Mouse (Mus musculus): Measurements from ENCODE around the gene Fam189a2. TPM values are rescaled to one million over a fixed set of nuclear protein-coding genes. Genes with fewer than 3 reads are reported as not detected.
A peak's percentile ranks its signal among the peaks of the same experiment; 100 is the strongest.

Gene Fam189a2
- polyA plus RNA-seq, 1 experiment from 2014 or later, result 1.5 TPM

GRCm38 (mm10) chr19:24050514-24050913, 19.7 kb upstream of the Fam189a2 start:
- 53% methylated on average over 2 of the region's 2 CpGs for WGBS

GRCm38 (mm10) chr19:24049329-24049728, 18.5 kb upstream of the Fam189a2 start:
- no peaks in the 10 kb centered on the region for H3K27me3 ChIP-seq
- no peak overlapping the region for H3K4me3 ChIP-seq
- H3K9ac ChIP-seq, result no peak overlapping the region
- peak overlapping the region; percentile 57 for H3K27ac ChIP-seq
- no peak overlapping the region for H3K4me2 ChIP-seq
- peaks cover 40% of the 10 kb centered on the region for H3K4me1 ChIP-seq
- peak; percentile 44; the same call in 1 of the 2 replicates for ATAC-seq (ENCODE audit: borderline replicate concordance, extremely low read depth, low FRiP score, low TSS enrichment)
- no peaks in the 10 kb centered on the region for H3K9me3 ChIP-seq
- WGBS, result 47% methylated on average over 3 of the region's 3 CpGs
- no peaks in the 10 kb centered on the region for H3K36me3 ChIP-seq

More at GRCm38 (mm10) chr19:24050514-24050913, 19.7 kb upstream of the Fam189a2 start:
- Histone ChIP-seq H3K9ac (no peak overlapping the region), H3K36me3 (no peaks in the 10 kb centered on the region), H3K4me3 (no peak overlapping the region), H3K9me3 (no peaks in the 10 kb centered on the region), H3K27me3 (no peaks in the 10 kb centered on the region), H3K27ac (peak overlapping the region; percentile 57; the same call in 1 of the 2 replicates), H3K4me2 (no peak overlapping the region), H3K4me1 (peaks cover 50% of the 10 kb centered on the region)
- no peak for ATAC-seq (ENCODE audit: borderline replicate concordance, extremely low read depth, low FRiP score, low TSS enrichment)

- Histone ChIP-seq H3K4me2 (peak overlapping the region; percentile 17), H3K27me3 (no peaks in the 10 kb centered on the region), H3K27ac (peak overlapping the region; percentile 65), H3K9me3 (no peaks in the 10 kb centered on the region), H3K4me3 (no peak overlapping the region), H3K4me1 (peaks cover 28% of the 10 kb centered on the region), H3K36me3 (no peaks in the 10 kb centered on the region), H3K9ac (no peak overlapping the region)
- 47% methylated on average over 10 of the region's 10 CpGs for WGBS
- peak; percentile 41; the same call in 1 of the 2 replicates for ATAC-seq (ENCODE audit: borderline replicate concordance, extremely low read depth, low FRiP score, low TSS enrichment)
These were observed 15.7 kb upstream of the Fam189a2 start for GRCm38 (mm10) chr19:24046395-24046993.

GRCm38 (mm10) chr19:24042387-24042786, 11.6 kb upstream of the Fam189a2 start:
- H3K27me3 ChIP-seq, result no peaks in the 10 kb centered on the region
- no peak overlapping the region for H3K9ac ChIP-seq
- no peaks in the 10 kb centered on the region for H3K9me3 ChIP-seq
- H3K27ac ChIP-seq, result no peak overlapping the region
- H3K4me1 ChIP-seq, result peaks cover 16% of the 10 kb centered on the region
- 66% methylated on average over 2 of the region's 2 CpGs for WGBS
- H3K36me3 ChIP-seq, result no peaks in the 10 kb centered on the region
- ATAC-seq (ENCODE audit: borderline replicate concordance, extremely low read depth, low FRiP score, low TSS enrichment), result no peak
- no peak overlapping the region for H3K4me3 ChIP-seq
- no peak overlapping the region for H3K4me2 ChIP-seq

GRCm38 (mm10) chr19:24039061-24039853, 8.4 kb upstream of the Fam189a2 start:
- Histone ChIP-seq H3K36me3 (no peaks in the 10 kb centered on the region), H3K4me3 (no peak overlapping the region), H3K4me1 (peaks cover 9% of the 10 kb centered on the region), H3K27ac (no peak overlapping the region), H3K4me2 (no peak overlapping the region), H3K27me3 (no peaks in the 10 kb centered on the region), H3K9ac (no peak overlapping the region), H3K9me3 (no peaks in the 10 kb centered on the region)
- no peak for ATAC-seq (ENCODE audit: borderline replicate concordance, extremely low read depth, low FRiP score, low TSS enrichment)
- WGBS, result 47% methylated on average over 14 of the region's 14 CpGs

GRCm38 (mm10) chr19:24034367-24034766, 3.5 kb upstream of the Fam189a2 start:
- 63% methylated on average over 3 of the region's 3 CpGs for WGBS
- Histone ChIP-seq H3K36me3 (no peaks in the 10 kb centered on the region), H3K4me2 (no peak overlapping the region), H3K27ac (no peak overlapping the region), H3K4me3 (no peak overlapping the region), H3K27me3 (peaks cover 36% of the 10 kb centered on the region), H3K4me1 (peaks cover 23% of the 10 kb centered on the region), H3K9ac (no peak overlapping the region), H3K9me3 (no peaks in the 10 kb centered on the region)
- ATAC-seq (ENCODE audit: borderline replicate concordance, extremely low read depth, low FRiP score, low TSS enrichment), result no peak

GRCm38 (mm10) chr19:24032654-24033236, 1.9 kb upstream of the Fam189a2 start:
- no peak overlapping the region for H3K27ac ChIP-seq
- no peak overlapping the region for H3K9ac ChIP-seq
- 59% methylated on average over 5 of the region's 5 CpGs for WGBS
- no peak overlapping the region for H3K4me3 ChIP-seq
- H3K36me3 ChIP-seq, result no peaks in the 10 kb centered on the region
- H3K9me3 ChIP-seq, result no peaks in the 10 kb centered on the region
- ATAC-seq (ENCODE audit: borderline replicate concordance, extremely low read depth, low FRiP score, low TSS enrichment), result no peak
- peaks cover 47% of the 10 kb centered on the region for H3K27me3 ChIP-seq
- no peak overlapping the region for H3K4me2 ChIP-seq
- H3K4me1 ChIP-seq, result peaks cover 18% of the 10 kb centered on the region

- peak overlapping the region; percentile 90 for H3K4me2 ChIP-seq
- H3K4me1 ChIP-seq, result peaks cover 18% of the 10 kb centered on the region
- WGBS, result under 1% methylated on average over 44 of the region's 49 CpGs
- H3K4me3 ChIP-seq, result peak overlapping the region; percentile 64
- H3K9me3 ChIP-seq, result no peaks in the 10 kb centered on the region
- H3K27me3 ChIP-seq, result peaks cover 47% of the 10 kb centered on the region
- H3K9ac ChIP-seq, result peak overlapping the region; percentile 64
- H3K36me3 ChIP-seq, result no peaks in the 10 kb centered on the region
- peak overlapping the region; percentile 67 for H3K27ac ChIP-seq
- ATAC-seq (ENCODE audit: borderline replicate concordance, extremely low read depth, low FRiP score, low TSS enrichment), result peak; percentile 71
These were observed 328 bp downstream of the Fam189a2 start for GRCm38 (mm10) chr19:24030511-24030870.

GRCm38 (mm10) chr19:24029616-24030510, 956 bp downstream of the Fam189a2 start:
- Histone ChIP-seq H3K27ac (no peak overlapping the region; the same call in 1 of the 2 replicates), H3K4me1 (peaks cover 18% of the 10 kb centered on the region)

GRCm38 (mm10) chr19:24025876-24026275, 4.9 kb downstream of the Fam189a2 start:
- no peaks in the 10 kb centered on the region for H3K36me3 ChIP-seq
- H3K4me2 ChIP-seq, result no peak overlapping the region
- H3K9me3 ChIP-seq, result no peaks in the 10 kb centered on the region
- no peak overlapping the region for H3K27ac ChIP-seq
- H3K4me1 ChIP-seq, result 0 out of 2 replicates have a peak, but pooled peaks cover 11% of the 10 kb centered on the region
- H3K4me3 ChIP-seq, result no peak overlapping the region
- WGBS, result 75% methylated on average over 5 of the region's 5 CpGs
- no peak for ATAC-seq (ENCODE audit: borderline replicate concordance, extremely low read depth, low FRiP score, low TSS enrichment)
- H3K27me3 ChIP-seq, result peaks cover 22% of the 10 kb centered on the region
- no peak overlapping the region for H3K9ac ChIP-seq

More at GRCm38 (mm10) chr19:24029616-24030510, 956 bp downstream of the Fam189a2 start:
- no peak for ATAC-seq (ENCODE audit: borderline replicate concordance, extremely low read depth, low FRiP score, low TSS enrichment)
- Histone ChIP-seq H3K36me3 (no peaks in the 10 kb centered on the region), H3K9me3 (no peaks in the 10 kb centered on the region), H3K27me3 (peaks cover 47% of the 10 kb centered on the region), H3K9ac (peak overlapping the region; percentile 64), H3K4me2 (peak overlapping the region; percentile 90), H3K4me3 (peak overlapping the region; percentile 64)
- 12% methylated on average over 20 of the region's 20 CpGs for WGBS

- H3K9ac ChIP-seq, result no peak overlapping the region
- H3K4me3 ChIP-seq, result no peak overlapping the region
- no peak for ATAC-seq (ENCODE audit: borderline replicate concordance, extremely low read depth, low FRiP score, low TSS enrichment)
- no peaks in the 10 kb centered on the region for H3K36me3 ChIP-seq
- H3K9me3 ChIP-seq, result no peaks in the 10 kb centered on the region
- H3K27ac ChIP-seq, result no peak overlapping the region
- WGBS, result 79% methylated on average over 1 of the region's 1 CpGs
- H3K4me2 ChIP-seq, result no peak overlapping the region
- peaks cover 14% of the 10 kb centered on the region for H3K27me3 ChIP-seq
- 0 out of 2 replicates have a peak, but pooled peaks cover 4% of the 10 kb centered on the region for H3K4me1 ChIP-seq
These were observed 6.2 kb downstream of the Fam189a2 start for GRCm38 (mm10) chr19:24024667-24025066.
